Mouse (Mus musculus): ENCODE results near the gene Bbx. TPM values are rescaled to one million over a fixed set of nuclear protein-coding genes. Genes with fewer than 3 reads are reported as not detected.

Gene Bbx
- 8.4 TPM for polyA plus RNA-seq (2014; fragmentation: Illumina TruSeq; extraction: RNeasy Lipid Tissue Mini Kit (QIAGEN cat#74804); ENCODE audit: low replicate concordance)

GRCm38 (mm10) chr16:50432062-50432878, at the start of gene Bbx:
Bbx (minus strand) TSS chr16:50432390.

Other genes with a start within 250 kb of the Bbx start
- 0.56 TPM for gene Ccdc54, start 158.8 kb upstream of the Bbx start, polyA plus RNA-seq (2014; fragmentation: Illumina TruSeq; extraction: RNeasy Lipid Tissue Mini Kit (QIAGEN cat#74804); ENCODE audit: low replicate concordance)